Mouse (Mus musculus) midbrain, embryonic 16.5 days (tissue): ENCODE results near the gene Olfr545. TPM values are rescaled to one million over a fixed set of nuclear protein-coding genes. Genes with fewer than 3 reads are reported as not detected.
"Not testable (repeated sequence)": the region's sequence is repeated elsewhere in the genome, so short reads cannot be mapped to it uniquely, and the experiment has no call there.

ENCODE experiments used
- ATAC-seq: fragments of 200-750 bp; cut with Nextera tagmentation; 2 replicates; pipeline ENCODE4 v1.8.0; 2017; ENCODE audit warnings: moderate TSS enrichment
- H3K27ac ChIP-seq: fragments of 300-500 bp; sonication (generic); 2 replicates; pipeline ENCODE4 v1.5.1; 2014; ENCODE audit warnings: mild to moderate bottlenecking, low read length, mixed read lengths
- H3K27me3 ChIP-seq: fragments of 300-500 bp; sonication (generic); 2 replicates; pipeline ENCODE4 v1.6.1; 2014; ENCODE audit warnings: low read depth, low read length, mixed read lengths; ENCODE audit not compliant: control insufficient read depth, insufficient read depth
- H3K36me3 ChIP-seq: fragments of 300-500 bp; sonication (generic); 2 replicates; pipeline ENCODE4 v1.6.1; 2014; ENCODE audit warnings: mild to moderate bottlenecking, low read length, moderate library complexity, mixed read lengths; ENCODE audit not compliant: control insufficient read depth, insufficient read depth
- H3K4me1 ChIP-seq: fragments of 300-500 bp; sonication (generic); 2 replicates; pipeline ENCODE4 v1.6.1; 2014; ENCODE audit warnings: mild to moderate bottlenecking, low read length, mixed read lengths; ENCODE audit not compliant: control insufficient read depth, insufficient read depth
- H3K4me2 ChIP-seq: fragments of 300-500 bp; sonication (generic); 2 replicates; pipeline ENCODE4 v1.6.1; 2014; ENCODE audit warnings: mild to moderate bottlenecking, low read length, mixed read lengths
- H3K4me3 ChIP-seq: fragments of 300-500 bp; sonication (generic); 2 replicates; pipeline ENCODE4 v1.5.1; 2014; ENCODE audit warnings: low read depth, mild to moderate bottlenecking, low read length, moderate library complexity, mixed read lengths
- H3K9ac ChIP-seq: fragments of 300-500 bp; sonication (generic); 2 replicates; pipeline ENCODE4 v1.6.1; 2014; ENCODE audit warnings: low read depth, low read length, mixed read lengths
- H3K9me3 ChIP-seq: fragments of 300-500 bp; sonication (generic); replicated peaks from 2 replicates; pipeline ENCODE4 v1.6.1; 2014; ENCODE audit warnings: mild to moderate bottlenecking, low read length, mixed read lengths; ENCODE audit not compliant: control insufficient read depth, poor library complexity, severe bottlenecking
- WGBS: fragments of 180-500 bp; shearing (Covaris S2); extraction: QIAGEN DNeasy Blood & Tissue Kit; methylation state at CpG from one replicate; pipeline ENCODE4 v1.1.7; 2014; 5-methylcytosine and 5-hydroxymethylcytosine counted together
- polyA plus RNA-seq: library from polyadenylated mRNA; unstranded; fragments of >200 nt; fragmentation: Nextera tagmentation; extraction: Ambion mirVana; gene quantifications from 2 replicates; pipeline ENCODE4 v1.2.1, GENCODE M21; 2015

Gene Olfr545
- polyA plus RNA-seq, 1 experiment from 2014 or later = 0.23 TPM

- no peaks in the 10 kb centered on the region for H3K36me3 ChIP-seq
- 89% methylated on average over 10 of the region's 10 CpGs for WGBS
- H3K4me3 ChIP-seq = no peak overlapping the region
- no peaks in the 10 kb centered on the region for H3K27me3 ChIP-seq
- H3K4me1 ChIP-seq = 0 out of 2 replicates have a peak, but pooled peaks cover 3% of the 10 kb centered on the region
- no peak overlapping the region for H3K27ac ChIP-seq
- no peak overlapping the region for H3K9ac ChIP-seq
- ATAC-seq = no peak
- no peak overlapping the region for H3K4me2 ChIP-seq
- H3K9me3 ChIP-seq = no peaks in the 10 kb centered on the region
Measured at GRCm38 (mm10) chr7:102511927-102512326, 12.6 kb upstream of the Olfr545 start.

DNA sequence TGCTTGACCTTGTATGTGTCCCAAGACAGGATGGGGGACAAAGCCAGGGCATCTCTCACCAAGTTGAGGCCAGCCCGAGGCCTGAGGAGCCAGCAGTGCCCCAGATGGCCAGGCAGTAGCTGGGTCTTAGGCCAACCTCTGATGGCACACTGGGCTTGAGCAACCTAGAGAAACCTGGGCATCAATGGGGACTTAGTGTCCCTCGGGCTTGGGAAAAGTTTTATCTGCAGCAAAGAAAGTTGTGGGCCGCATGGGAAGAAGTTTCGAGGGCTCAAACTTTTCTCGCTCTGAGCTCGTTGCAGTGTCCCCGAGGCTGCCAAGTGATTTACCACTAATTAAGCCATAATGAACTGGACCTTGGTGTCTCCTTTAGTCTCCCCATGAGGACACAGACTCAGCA is 10.4 kb upstream of the Olfr545 start:
- 71% methylated on average over 7 of the region's 7 CpGs for WGBS

GRCm38 (mm10) chr7:102508666-102509065 is 9.3 kb upstream of the Olfr545 start:
- H3K9ac ChIP-seq = no peak overlapping the region
- no peaks in the 10 kb centered on the region for H3K36me3 ChIP-seq
- 85% methylated on average over 6 of the region's 6 CpGs for WGBS
- H3K4me3 ChIP-seq = no peak overlapping the region
- no peak overlapping the region for H3K4me2 ChIP-seq
- ATAC-seq = no peak
- H3K27me3 ChIP-seq = no peaks in the 10 kb centered on the region
- H3K9me3 ChIP-seq = no peaks in the 10 kb centered on the region
- H3K27ac ChIP-seq = no peak overlapping the region
- H3K4me1 ChIP-seq = 0 out of 2 replicates have a peak, but pooled peaks cover 3% of the 10 kb centered on the region

More for the DNA sequence above, 10.4 kb upstream of the Olfr545 start:
- Histone ChIP-seq H3K27ac (no peak overlapping the region), H3K27me3 (no peaks in the 10 kb centered on the region), H3K9ac (no peak overlapping the region), H3K4me3 (no peak overlapping the region), H3K4me1 (0 out of 2 replicates have a peak, but pooled peaks cover 3% of the 10 kb centered on the region), H3K9me3 (no peaks in the 10 kb centered on the region), H3K4me2 (no peak overlapping the region), H3K36me3 (no peaks in the 10 kb centered on the region)
- ATAC-seq = no peak

DNA sequence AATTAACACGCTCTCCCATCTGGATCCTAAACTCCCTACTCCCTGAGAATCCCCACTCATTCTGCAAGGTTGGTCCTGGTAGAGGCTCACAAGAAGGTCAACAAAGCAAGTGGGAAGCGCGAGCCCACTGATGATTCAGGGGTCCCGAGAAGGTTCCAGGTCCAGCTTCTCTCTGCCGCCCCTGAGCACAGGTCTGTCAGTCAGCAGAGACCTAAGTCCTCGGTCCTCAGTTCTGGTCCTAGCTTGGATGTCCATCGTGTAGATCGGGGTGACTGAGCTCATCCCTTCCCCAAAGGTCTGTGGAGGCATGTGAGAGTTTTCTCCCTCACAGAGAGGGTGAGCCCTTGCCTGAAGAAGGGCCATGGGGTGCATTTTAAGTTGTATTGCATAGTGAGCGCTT is 8.7 kb upstream of the Olfr545 start:
- H3K27me3 ChIP-seq = no peaks in the 10 kb centered on the region
- H3K4me3 ChIP-seq = no peak overlapping the region
- no peak for ATAC-seq
- no peaks in the 10 kb centered on the region for H3K4me1 ChIP-seq
- H3K36me3 ChIP-seq = no peaks in the 10 kb centered on the region
- no peak overlapping the region for H3K9ac ChIP-seq
- no peaks in the 10 kb centered on the region for H3K9me3 ChIP-seq
- H3K4me2 ChIP-seq = no peak overlapping the region
- no peak overlapping the region for H3K27ac ChIP-seq
- 84% methylated on average over 9 of the region's 9 CpGs for WGBS

DNA sequence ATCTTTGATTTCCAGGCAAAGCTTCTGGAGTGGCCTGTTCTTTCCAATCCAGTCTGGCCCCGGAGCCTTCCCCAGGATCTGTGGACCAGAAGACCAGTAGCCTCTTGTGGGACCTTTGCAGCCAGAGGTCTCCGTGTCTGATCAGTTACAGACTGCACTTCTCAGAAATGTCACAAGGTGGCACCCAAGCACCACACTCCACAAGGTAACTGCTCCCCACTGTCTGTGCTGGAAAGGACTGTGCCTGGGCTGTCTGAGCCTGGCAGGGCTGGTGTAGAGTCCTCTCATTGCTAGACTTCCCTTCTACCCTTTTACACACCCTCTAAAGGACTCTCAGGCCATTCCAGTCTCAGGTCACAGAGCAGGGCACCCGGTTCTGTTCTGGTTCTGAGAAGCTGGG is 7.5 kb upstream of the Olfr545 start:
- Histone ChIP-seq H3K4me1 (no peaks in the 10 kb centered on the region), H3K4me3 (no peak overlapping the region), H3K27me3 (no peaks in the 10 kb centered on the region), H3K9me3 (no peaks in the 10 kb centered on the region), H3K36me3 (no peaks in the 10 kb centered on the region), H3K4me2 (no peak overlapping the region), H3K27ac (no peak overlapping the region), H3K9ac (no peak overlapping the region)
- WGBS = 54% methylated on average over 3 of the region's 3 CpGs
- peak; percentile 92 for ATAC-seq

DNA sequence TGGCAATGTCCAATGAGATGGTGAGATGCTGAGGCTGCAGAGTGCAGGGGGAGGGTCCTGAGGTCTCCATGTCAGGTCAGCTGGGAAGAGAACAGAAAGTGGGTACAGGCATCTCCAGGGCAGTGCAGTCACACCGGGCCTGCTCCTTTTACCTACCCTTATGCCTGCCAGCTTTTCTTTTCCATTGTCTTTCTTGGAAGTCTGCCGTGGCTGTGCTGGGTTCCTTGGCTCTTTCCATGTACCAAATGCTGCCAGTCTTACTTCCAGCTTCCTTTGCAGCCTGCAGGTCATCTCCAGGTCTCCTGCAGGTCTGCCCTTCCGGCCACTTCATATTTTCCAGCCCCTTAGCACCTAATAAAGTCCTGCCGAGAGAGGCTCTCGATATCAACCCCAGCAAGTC is 2.6 kb upstream of the Olfr545 start:
- Histone ChIP-seq H3K27me3 (no peaks in the 10 kb centered on the region), H3K4me1 (no peaks in the 10 kb centered on the region), H3K4me3 (no peak overlapping the region), H3K9ac (no peak overlapping the region), H3K36me3 (no peaks in the 10 kb centered on the region), H3K9me3 (no peaks in the 10 kb centered on the region), H3K27ac (no peak overlapping the region), H3K4me2 (no peak overlapping the region)
- ATAC-seq = no peak
- 82% methylated on average over 5 of the region's 5 CpGs for WGBS

DNA sequence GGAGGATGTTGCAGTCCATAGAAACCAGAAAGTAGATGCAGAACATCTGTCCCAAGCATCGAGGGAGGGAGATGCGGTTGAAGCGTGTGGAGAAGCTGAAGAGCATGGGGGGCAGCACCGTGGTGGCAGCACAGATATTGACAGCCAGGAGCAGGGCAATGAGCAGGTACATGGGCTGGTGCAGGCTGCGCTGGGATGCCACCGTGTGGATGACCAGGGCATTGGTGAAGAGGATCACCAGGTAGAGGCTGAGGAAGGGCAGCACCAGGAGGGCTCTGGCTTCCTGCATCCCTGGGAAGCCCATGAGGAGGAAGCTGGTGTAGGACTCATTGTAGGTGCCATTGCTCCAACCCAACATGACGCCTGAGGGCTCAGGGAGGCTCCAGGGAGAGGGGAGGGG is 5.0 kb downstream of the Olfr545 start:
- not testable (repeated sequence) for H3K36me3 ChIP-seq, H3K9me3 ChIP-seq, H3K27ac ChIP-seq, H3K4me3 ChIP-seq, H3K4me1 ChIP-seq, H3K4me2 ChIP-seq, H3K9ac ChIP-seq, H3K27me3 ChIP-seq, ATAC-seq
- 56% methylated on average over 7 of the region's 7 CpGs for WGBS

DNA sequence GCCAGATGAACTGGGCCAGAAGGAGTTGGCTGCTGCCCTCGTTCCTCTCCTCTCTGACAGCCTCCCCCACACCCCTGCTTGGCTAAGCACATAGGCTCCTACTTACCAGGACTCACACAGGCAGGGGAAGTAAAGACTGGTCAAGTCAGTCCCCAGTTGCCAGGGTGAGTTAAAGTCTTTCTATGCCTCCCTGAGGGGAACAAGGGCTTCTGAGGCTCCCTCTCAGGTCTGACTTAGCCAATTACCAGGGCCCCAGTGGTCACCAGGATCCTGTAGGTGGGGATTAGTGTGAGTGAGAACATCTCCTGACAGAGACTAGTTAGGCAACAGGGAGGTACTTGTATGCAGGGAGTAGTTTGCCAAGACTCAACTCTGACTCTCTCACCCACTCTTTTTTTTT is 11.2 kb downstream of the Olfr545 start, which contains the start of gene Olfr544:
Gene Olfr544 (minus strand): TSS at position 153 of the 400 bp plus-strand sequence.
- Histone ChIP-seq H3K4me1 (no peaks in the 10 kb centered on the region), H3K36me3 (no peaks in the 10 kb centered on the region), H3K9ac (no peak within 1 kb of the TSS), H3K4me2 (no peak within 1 kb of the TSS), H3K9me3 (no peaks in the 10 kb centered on the region), H3K4me3 (no peak within 1 kb of the TSS), H3K27me3 (no peaks in the 10 kb centered on the region), H3K27ac (no peak within 1 kb of the TSS)
- WGBS = 67% methylated on average over 1 of the region's 1 CpGs
- ATAC-seq = no peak

DNA sequence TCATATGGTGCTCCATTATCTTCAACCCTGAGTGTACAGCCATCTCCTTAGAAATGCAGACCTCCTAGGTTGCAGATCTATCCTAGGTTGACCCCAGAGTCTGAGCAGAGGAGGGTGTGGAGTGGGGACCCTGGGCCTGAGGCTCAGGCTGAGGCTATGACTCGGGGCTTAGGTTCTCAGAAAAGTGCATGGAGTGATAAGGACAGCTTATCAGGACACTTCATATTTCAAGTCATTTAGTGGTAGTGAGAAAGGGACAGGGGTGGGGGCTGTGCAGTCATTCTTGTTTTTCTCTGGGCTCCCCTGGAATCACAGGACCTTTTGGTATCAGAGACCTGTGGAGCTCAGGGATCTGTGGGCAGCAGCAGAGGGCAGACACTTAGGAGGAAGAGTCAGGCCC is 13.3 kb downstream of the Olfr545 start:
- 68% methylated on average over 1 of the region's 1 CpGs for WGBS
- ATAC-seq = no peak

More for the DNA sequence above, 13.3 kb downstream of the Olfr545 start:
- no peak overlapping the region for H3K4me2 ChIP-seq
- no peak overlapping the region for H3K4me3 ChIP-seq
- no peaks in the 10 kb centered on the region for H3K9me3 ChIP-seq
- no peak overlapping the region for H3K9ac ChIP-seq
- H3K27ac ChIP-seq = no peak overlapping the region
- 0 out of 2 replicates have a peak, but pooled peaks cover 2% of the 10 kb centered on the region for H3K36me3 ChIP-seq
- H3K4me1 ChIP-seq = no peaks in the 10 kb centered on the region
- H3K27me3 ChIP-seq = no peaks in the 10 kb centered on the region
